Mouse (Mus musculus) bone marrow macrophage, adult 2 months (primary cell): Measurements from ENCODE around the gene Ptpn11. TPM values are rescaled to one million over a fixed set of nuclear protein-coding genes. Genes with fewer than 3 reads are reported as not detected.

Experiments used
- H3K27ac ChIP-seq: 2 replicates; pipeline ENCODE4 v1.5.1; 2012; ENCODE audit warnings: low read depth, low read length; ENCODE audit not compliant: insufficient read depth
- H3K4me1 ChIP-seq: 2 replicates; pipeline ENCODE4 v1.6.1; 2012; ENCODE audit warnings: low read length; ENCODE audit not compliant: control insufficient read depth, insufficient read depth
- H3K4me3 ChIP-seq: 2 replicates; pipeline ENCODE4 v1.5.1; 2012; ENCODE audit warnings: mild to moderate bottlenecking, low read length, moderate library complexity; ENCODE audit not compliant: insufficient read depth
- CTCF ChIP-seq: IDR thresholded peaks from 2 replicates; pipeline ENCODE4 v1.5.1; 2012; ENCODE audit warnings: low read depth, mild to moderate bottlenecking, low read length, moderate library complexity
- POLR2A ChIP-seq: IDR thresholded peaks from 2 replicates; pipeline ENCODE4 v1.6.1; 2012; ENCODE audit warnings: mild to moderate bottlenecking, low read depth, low read length, borderline replicate concordance
- polyA plus RNA-seq: library from polyadenylated mRNA; stranded (reverse); fragments of >200 nt; gene quantifications from 2 replicates; pipeline ENCODE4 v1.2.4, GENCODE M21; 2012; ENCODE audit not compliant: missing spikeins, insufficient read depth, insufficient read length

The Ptpn11 gene
- polyA plus RNA-seq, 1 experiment, result 28.3 TPM

DNA sequence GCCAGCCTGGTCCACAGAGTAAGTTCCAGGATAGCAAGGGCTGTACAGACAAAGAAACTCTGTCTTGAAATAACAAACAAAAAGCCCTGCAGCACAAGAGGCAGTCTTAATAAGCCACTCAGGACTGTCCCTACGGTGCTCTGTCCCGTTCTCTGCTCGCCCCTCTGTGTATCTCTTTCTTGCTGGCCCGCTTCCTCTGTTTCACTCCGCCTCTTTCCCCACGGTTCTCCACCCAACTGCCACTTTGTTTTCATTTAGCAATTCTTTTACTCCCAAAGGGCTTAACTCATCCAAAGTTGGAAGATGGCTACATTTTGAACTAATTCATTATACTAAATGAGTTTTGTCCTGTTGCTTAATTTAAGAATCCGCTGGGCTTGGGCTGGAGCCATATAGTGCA lies 50.9 kb downstream of the Ptpn11 start:
- H3K27ac ChIP-seq, result no peak overlapping the region
- TF ChIP-seq POLR2A, result no peak
- no peak for TF ChIP-seq CTCF
- no peak overlapping the region for H3K4me3 ChIP-seq
- H3K4me1 ChIP-seq, result peaks cover 22% of the 10 kb centered on the region

DNA sequence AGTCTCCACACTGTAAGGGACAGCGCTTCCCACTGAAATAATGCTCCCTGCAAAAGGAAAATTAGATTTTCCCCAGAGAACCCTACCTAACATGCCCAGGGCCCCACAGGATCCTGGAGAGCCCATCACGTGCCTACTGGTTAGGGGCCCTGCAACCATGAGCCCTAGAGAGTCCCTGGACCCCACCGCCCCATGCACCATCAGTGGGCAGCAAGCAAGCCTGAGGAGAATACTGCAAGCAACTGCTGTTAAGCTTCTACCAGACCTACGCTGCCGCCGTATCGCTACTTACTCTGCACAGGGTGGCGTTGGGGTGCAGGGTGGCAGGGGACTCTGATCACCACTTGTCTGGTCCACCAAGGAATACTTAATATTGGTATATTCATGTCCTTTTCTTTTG lies 54.1 kb downstream of the Ptpn11 start:
- H3K27ac ChIP-seq, result no peak overlapping the region
- no peak overlapping the region for H3K4me3 ChIP-seq
- peaks cover 12% of the 10 kb centered on the region for H3K4me1 ChIP-seq
- TF ChIP-seq POLR2A, result no peak
- TF ChIP-seq CTCF, result no peak

DNA sequence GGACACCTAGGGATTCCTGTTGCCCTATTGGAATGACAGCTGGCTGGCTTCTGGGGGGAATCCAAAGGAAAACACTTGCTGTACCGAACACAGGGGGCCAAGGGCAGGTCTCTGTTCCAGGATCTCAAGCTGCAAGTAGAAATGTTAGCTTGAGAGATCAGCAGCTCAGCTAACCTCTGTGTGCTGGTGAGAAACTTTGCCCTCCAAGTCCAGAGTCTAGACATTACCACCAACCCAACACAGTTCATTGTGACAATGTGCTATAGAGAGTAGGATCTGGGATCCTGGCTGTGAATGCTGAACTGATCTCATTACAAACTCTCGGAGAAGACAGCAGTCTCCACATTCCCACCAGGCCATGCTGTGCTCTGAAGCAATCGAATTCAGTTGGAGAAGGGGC lies 59.4 kb downstream of the Ptpn11 start:
- Histone ChIP-seq H3K4me1 (peaks cover 5% of the 10 kb centered on the region), H3K27ac (no peak overlapping the region), H3K4me3 (no peak overlapping the region)
- TF ChIP-seq CTCF, result no peak
- no peak for TF ChIP-seq POLR2A

DNA sequence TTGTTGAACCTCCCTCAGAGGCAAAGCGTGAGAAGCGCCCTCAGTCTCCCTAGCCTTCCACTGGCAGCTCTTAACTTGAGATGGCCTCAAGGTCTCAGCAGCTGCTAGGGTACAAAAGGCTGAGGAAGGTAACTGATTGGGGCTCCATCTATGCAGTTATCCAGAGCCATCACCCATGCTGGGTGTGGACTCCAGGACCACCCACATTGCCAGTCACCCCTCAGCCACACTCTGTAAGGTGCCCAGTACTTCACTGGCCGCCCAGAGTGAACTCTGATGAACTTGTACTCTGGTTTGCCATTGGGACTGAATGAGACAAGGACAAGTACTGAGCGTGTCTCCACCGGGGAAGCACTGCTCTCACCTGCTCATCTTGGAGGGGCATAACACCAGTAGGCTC lies 61.9 kb downstream of the Ptpn11 start:
- no peak overlapping the region for H3K4me3 ChIP-seq
- no peak overlapping the region for H3K27ac ChIP-seq
- H3K4me1 ChIP-seq, result peaks cover 6% of the 10 kb centered on the region
- TF ChIP-seq POLR2A (no peak), CTCF (no peak)

DNA sequence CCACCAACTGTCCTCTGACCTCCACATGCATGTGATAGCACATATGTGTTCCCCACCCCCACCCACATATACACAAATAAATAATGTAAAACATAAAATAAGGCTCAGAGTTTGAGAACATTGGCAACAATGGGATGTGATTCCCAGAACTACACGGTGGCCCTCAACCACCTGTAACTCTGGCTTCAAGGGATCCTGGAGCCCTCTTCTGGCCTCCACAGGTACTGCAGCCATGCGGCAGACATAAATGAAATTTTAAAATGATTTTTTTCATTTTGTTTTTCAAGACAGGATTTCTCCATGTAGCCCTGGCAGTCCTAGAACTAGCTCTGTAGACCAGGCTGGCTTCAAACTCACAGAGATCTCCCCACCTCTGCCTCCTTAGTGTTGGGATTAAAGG lies 65.1 kb downstream of the Ptpn11 start:
- Histone ChIP-seq H3K4me3 (no peak overlapping the region), H3K4me1 (peaks cover 32% of the 10 kb centered on the region), H3K27ac (no peak overlapping the region)
- TF ChIP-seq CTCF (peak; percentile 68), POLR2A (no peak)

DNA sequence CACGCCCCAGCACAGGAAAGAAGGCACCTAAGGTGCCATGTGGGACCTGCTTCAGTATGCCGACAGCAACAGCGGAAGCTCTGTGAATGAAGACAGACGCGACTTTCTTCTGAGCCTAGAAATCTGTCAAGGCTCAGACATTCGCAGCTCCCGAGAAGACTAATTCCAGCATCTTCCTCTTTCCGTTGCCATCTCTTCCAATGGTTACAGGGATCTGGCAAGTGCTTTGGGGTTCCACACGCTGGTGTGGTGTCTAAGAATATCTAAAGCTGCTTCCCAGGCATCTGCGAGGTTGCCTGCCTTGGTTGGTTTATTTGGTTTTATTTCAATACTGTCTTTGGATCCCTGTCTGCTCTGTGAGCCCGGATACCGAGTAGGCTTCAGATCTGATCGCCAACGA lies 65.6 kb downstream of the Ptpn11 start:
- TF ChIP-seq CTCF, result no peak
- no peak for TF ChIP-seq POLR2A
- peaks cover 32% of the 10 kb centered on the region for H3K4me1 ChIP-seq
- H3K4me3 ChIP-seq, result no peak overlapping the region

DNA sequence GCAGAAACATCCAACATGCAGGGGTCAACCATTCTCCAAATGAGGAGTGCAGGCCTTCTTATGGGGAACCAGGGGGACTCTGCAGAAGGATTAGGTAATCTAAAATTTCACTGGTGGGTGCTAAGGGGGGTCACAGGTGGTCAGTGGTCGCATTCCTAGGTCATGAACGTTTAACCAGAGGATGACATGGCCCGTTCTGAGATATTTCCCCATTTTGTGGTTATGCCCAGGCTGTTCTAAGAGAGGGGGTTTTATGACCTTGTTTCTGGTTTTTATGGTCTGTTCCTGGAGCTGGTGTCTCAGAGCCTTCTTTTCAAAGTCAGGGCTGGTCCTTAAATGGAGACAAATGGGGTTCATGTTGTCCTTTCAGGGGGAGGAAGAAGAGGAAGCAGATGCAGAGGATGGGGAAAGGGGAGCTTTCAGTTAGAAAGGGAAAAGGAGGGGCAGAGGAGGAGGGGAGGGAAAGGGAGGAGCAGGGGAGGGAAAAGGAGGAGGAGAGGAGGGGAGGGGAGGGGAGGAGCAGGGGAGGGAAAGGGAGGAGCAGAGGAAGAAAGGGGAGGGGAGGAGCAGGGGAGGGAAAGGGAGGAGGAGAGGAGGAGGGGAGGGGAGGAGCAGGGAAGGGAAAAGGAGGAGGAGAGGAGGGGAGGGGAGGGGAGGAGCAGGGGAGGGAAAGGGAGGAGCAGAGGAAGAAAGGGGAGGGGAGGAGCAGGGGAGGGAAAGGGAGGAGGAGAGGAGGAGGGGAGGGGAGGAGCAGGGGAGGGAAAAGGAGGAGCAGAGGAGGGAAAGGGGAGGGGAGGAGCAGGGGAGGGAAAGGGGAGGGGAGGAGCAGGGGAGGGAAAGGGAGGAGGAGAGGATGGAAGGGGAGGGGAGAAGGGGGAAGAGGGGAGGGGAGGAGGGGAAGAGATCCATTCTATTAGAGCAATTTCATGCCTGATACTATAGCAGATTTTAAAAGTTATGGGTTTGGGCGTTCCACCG lies 66.7 kb downstream of the Ptpn11 start:
- H3K27ac ChIP-seq, result peak overlapping the region; percentile 58

More for the DNA sequence above, 65.6 kb downstream of the Ptpn11 start:
- H3K27ac ChIP-seq, result no peak overlapping the region

DNA sequence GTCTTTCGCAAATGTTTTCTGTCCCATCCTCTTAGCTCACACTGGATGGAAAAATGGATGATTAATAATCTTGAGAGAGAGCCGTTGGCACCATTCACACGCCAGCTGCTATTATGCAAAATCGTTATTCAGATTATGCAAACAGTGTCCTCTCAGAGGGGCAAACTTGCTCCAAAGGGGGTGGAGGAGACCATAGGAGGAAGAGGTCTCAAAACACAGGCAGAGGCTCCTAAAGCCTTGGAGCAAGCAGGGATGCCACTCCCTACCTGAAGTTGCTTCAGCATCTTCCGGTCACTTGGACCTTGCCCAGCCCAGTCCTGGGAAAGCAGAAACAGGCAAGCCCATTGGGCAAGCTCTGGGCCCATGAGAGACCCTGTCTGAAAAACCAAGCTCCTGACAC lies 67.8 kb downstream of the Ptpn11 start:
- TF ChIP-seq POLR2A, result no peak
- no peak for TF ChIP-seq CTCF
- no peak overlapping the region for H3K27ac ChIP-seq
- H3K4me3 ChIP-seq, result no peak overlapping the region
- peaks cover 32% of the 10 kb centered on the region for H3K4me1 ChIP-seq

More for the DNA sequence above, 66.7 kb downstream of the Ptpn11 start:
- H3K4me3 ChIP-seq, result no peak overlapping the region
- H3K4me1 ChIP-seq, result peaks cover 32% of the 10 kb centered on the region
- TF ChIP-seq POLR2A, result no peak
- TF ChIP-seq CTCF, result no peak

DNA sequence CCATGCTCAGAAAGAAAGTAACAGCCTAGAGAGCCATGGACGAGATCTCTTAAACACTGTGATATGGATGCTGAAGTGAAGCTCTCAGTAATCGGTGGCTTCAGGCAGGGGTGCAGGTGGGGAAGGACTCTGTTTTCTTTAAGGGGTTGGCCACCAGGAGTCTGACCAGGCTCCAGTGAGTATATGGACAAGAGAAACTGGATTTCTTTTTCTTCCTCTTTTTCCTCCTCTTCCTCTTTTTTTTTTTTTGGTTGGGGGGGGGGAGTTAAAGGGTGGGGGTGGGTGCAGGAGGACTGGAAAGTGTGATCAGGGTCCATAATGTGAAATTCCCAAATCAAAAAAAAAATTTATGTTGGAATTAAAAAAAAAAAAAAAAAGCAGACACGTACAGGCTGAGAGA lies 68.6 kb downstream of the Ptpn11 start:
- peak overlapping the region; percentile 32 for H3K4me3 ChIP-seq
- peaks cover 32% of the 10 kb centered on the region for H3K4me1 ChIP-seq
- TF ChIP-seq CTCF, result no peak
- no peak for TF ChIP-seq POLR2A
- H3K27ac ChIP-seq, result peak overlapping the region; percentile 80

DNA sequence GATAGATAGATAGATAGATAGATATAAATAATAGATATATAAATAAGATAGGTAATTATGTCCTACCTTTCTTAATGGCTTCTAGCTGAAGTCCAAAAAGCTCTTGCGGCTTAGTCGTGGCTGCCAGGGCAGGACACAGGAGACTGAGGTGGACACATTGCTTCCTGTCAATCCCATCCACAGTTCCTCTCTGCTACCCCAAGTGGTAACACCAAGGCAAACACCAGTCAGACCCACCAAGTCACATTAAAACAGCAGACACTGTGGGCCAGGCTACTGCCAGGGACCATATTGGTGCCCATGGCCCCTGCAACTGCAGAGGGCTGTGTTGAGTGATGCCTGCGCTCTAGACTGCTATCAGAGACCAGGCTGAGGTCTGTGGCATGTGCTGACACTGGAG lies 69.2 kb downstream of the Ptpn11 start:
- Histone ChIP-seq H3K4me3 (peak overlapping the region; percentile 32), H3K27ac (peak overlapping the region; percentile 80), H3K4me1 (peaks cover 27% of the 10 kb centered on the region)
- TF ChIP-seq POLR2A (no peak), CTCF (no peak)
